Mouse (Mus musculus) intestine, postnatal 0 days (tissue): ENCODE data around the gene Sh3d19. TPM values are rescaled to one million over a fixed set of nuclear protein-coding genes. Genes with fewer than 3 reads are reported as not detected.

ENCODE experiments used
- ATAC-seq: fragments of 200-750 bp; cut with Nextera tagmentation; 2 replicates; pipeline ENCODE4 v1.8.0; 2017; ENCODE audit warnings: mild to moderate bottlenecking, moderate TSS enrichment, moderate library complexity
- H3K27ac ChIP-seq: fragments of 300-500 bp; sonication (generic); 2 replicates; pipeline ENCODE4 v1.5.1; 2014; ENCODE audit warnings: mild to moderate bottlenecking, low read depth, low read length, moderate library complexity
- H3K27me3 ChIP-seq: fragments of 300-500 bp; sonication (generic); replicated peaks from 2 replicates; pipeline ENCODE4 v1.6.1; 2014; ENCODE audit warnings: low read length, mixed read lengths; ENCODE audit not compliant: control insufficient read depth, insufficient read depth
- H3K36me3 ChIP-seq: fragments of 300-500 bp; sonication (generic); 2 replicates; pipeline ENCODE4 v1.6.1; 2014; ENCODE audit warnings: mild to moderate bottlenecking, moderate library complexity; ENCODE audit not compliant: control insufficient read depth, insufficient read depth
- H3K4me1 ChIP-seq: fragments of 300-500 bp; sonication (generic); replicated peaks from 2 replicates; pipeline ENCODE4 v1.6.1; 2014; ENCODE audit warnings: antibody characterized with exemption, low read length, mixed read lengths; ENCODE audit not compliant: control insufficient read depth, insufficient read depth
- H3K4me2 ChIP-seq: fragments of 300-500 bp; sonication (generic); replicated peaks from 2 replicates; pipeline ENCODE4 v1.6.1; 2014; ENCODE audit warnings: low read depth, mild to moderate bottlenecking, moderate library complexity
- H3K4me3 ChIP-seq: fragments of 300-500 bp; sonication (generic); 2 replicates; pipeline ENCODE4 v1.5.1; 2014; ENCODE audit warnings: low read depth, low read length
- H3K9ac ChIP-seq: fragments of 300-500 bp; sonication (generic); 2 replicates; pipeline ENCODE4 v1.6.1; 2014; ENCODE audit warnings: mild to moderate bottlenecking, low read depth, low read length
- H3K9me3 ChIP-seq: fragments of 300-500 bp; sonication (generic); 2 replicates; pipeline ENCODE4 v1.6.1; 2016; ENCODE audit warnings: mixed run types; ENCODE audit not compliant: control insufficient read depth
- CTCF ChIP-seq: sonication (generic); IDR thresholded peaks from 2 replicates; pipeline ENCODE4 v1.5.1; 2016; ENCODE audit warnings: low read depth, mild to moderate bottlenecking, control low read depth, antibody characterized with exemption, moderate library complexity
- WGBS: fragments of 180-500 bp; shearing (Covaris S2); extraction: QIAGEN DNeasy Blood & Tissue Kit; methylation state at CpG from one replicate; pipeline ENCODE4 v1.1.7; 2014; 5-methylcytosine and 5-hydroxymethylcytosine counted together
- polyA plus RNA-seq: library from polyadenylated mRNA; unstranded; fragments of >200 nt; fragmentation: Nextera tagmentation; extraction: Ambion mirVana; gene quantifications from 2 replicates; pipeline ENCODE4 v1.2.1, GENCODE M21; 2015

Sh3d19 gene
- polyA plus RNA-seq, 1 experiment from 2014 or later, result 37.4 TPM

DNA sequence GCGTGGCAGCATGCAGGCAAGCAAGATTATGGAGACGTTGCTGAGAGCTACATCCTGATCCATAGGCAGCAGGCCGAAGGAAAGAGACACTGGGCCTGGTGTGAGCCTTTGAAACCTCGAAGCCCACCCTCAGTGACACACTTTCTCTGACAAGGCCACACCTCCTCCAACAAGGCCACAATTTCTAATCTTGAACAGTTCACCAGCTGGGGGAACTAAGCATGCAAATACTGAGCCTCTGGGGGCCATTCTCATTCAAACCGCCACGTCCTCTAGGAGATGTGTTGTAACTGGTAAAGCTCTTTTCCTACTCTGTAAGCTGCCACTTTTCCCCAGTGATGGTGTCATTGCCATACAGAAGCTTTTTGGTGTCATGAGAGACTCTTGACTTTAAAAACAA, 178.2 kb downstream of the Sh3d19 start:
- no peaks in the 10 kb centered on the region for H3K36me3 ChIP-seq
- no peaks in the 10 kb centered on the region for H3K9me3 ChIP-seq
- no peaks in the 10 kb centered on the region for H3K4me1 ChIP-seq
- no peak for ATAC-seq
- H3K9ac ChIP-seq, result no peak overlapping the region
- 84% methylated on average over 6 of the region's 6 CpGs for WGBS
- no peaks in the 10 kb centered on the region for H3K27me3 ChIP-seq
- no peak overlapping the region for H3K27ac ChIP-seq
- H3K4me3 ChIP-seq, result no peak overlapping the region
- TF ChIP-seq CTCF, result no peak
- no peak overlapping the region for H3K4me2 ChIP-seq

DNA sequence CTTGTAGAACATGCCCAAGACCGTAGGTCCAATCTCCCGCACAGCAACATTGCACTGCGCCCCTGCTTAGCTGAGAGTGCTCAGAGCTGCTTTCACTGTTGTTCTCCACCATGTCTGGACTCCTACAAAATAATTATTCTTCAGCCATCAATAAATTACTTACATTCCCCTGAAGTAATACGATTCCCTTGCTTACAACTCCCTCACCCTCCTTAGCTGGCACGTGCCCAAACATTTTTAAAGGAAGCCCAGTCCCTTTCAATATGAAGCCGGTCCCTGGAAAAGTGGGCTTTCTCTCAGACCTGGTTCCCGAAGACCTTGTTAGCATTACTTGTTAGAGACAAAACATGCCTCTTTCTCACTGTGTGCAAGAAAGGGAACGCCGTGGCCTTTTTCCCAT, 178.6 kb downstream of the Sh3d19 start:
- no peak overlapping the region for H3K9ac ChIP-seq
- no peaks in the 10 kb centered on the region for H3K4me1 ChIP-seq
- 74% methylated on average over 9 of the region's 9 CpGs for WGBS

DNA sequence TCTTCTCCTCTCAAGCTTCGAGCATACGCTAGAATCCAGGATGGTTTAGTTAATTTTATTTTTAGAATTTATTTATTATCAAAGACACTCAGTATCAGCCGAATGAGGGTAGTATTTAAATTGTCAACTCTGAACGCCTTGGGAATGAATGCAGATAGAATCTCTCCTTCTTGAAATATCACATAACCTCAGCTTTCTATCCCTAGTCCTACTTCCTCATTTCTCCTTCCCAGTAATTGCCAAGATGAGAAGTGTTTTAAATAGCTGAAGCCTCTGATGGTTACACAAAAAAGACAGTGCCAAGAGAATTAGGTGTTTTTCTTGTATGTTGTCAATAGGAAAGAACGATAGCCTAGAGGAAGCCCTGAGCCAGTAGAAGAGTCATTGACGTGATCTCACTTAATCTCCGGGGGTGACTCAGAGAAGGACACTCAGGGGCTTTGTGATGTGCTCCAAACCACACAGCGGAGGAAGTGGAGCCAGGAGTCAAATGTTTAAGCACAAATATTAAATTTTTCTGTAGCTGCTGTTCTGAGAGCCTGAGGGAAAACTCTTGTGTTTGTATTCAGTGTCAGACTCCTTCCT, 198.0 kb downstream of the Sh3d19 start:
- WGBS, result 76% methylated on average over 8 of the region's 8 CpGs
- no peaks in the 10 kb centered on the region for H3K4me1 ChIP-seq

More for the DNA sequence above, 178.6 kb downstream of the Sh3d19 start:
- Histone ChIP-seq H3K4me2 (no peak overlapping the region), H3K36me3 (no peaks in the 10 kb centered on the region), H3K9me3 (no peaks in the 10 kb centered on the region), H3K27ac (no peak overlapping the region), H3K4me3 (no peak overlapping the region), H3K27me3 (no peaks in the 10 kb centered on the region)
- no peak for TF ChIP-seq CTCF
- ATAC-seq, result no peak

DNA sequence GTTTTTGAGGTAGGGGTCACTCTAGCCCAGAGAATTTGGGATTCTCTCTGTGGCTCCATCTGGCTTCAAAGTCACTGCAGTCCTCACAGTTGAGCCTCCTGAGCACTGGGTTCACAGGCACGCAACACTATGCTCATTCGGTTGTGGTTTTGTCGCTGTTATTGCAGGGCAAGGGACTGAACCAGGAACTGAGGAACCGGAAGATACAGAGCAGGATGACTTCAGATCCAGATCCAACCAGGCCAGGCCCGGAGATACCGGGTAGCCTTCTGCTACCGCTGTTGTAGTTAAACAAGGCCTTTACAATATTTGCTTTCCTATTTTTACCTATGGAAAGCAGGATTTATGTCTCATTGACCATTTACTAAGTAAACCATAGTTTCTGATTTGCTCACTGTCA, 208.8 kb downstream of the Sh3d19 start:
- Histone ChIP-seq H3K36me3 (no peaks in the 10 kb centered on the region), H3K4me2 (no peak overlapping the region), H3K9me3 (no peaks in the 10 kb centered on the region), H3K4me3 (no peak overlapping the region), H3K27me3 (no peaks in the 10 kb centered on the region), H3K4me1 (no peaks in the 10 kb centered on the region), H3K9ac (no peak overlapping the region), H3K27ac (no peak overlapping the region)
- 63% methylated on average over 7 of the region's 7 CpGs for WGBS
- TF ChIP-seq CTCF, result no peak
- ATAC-seq, result 0 out of 2 replicates have a peak, but pooled peaks have one; percentile 19

More for the DNA sequence above, 198.0 kb downstream of the Sh3d19 start:
- H3K4me3 ChIP-seq, result no peak overlapping the region
- no peak for TF ChIP-seq CTCF
- H3K27ac ChIP-seq, result no peak overlapping the region
- ATAC-seq, result no peak
- no peaks in the 10 kb centered on the region for H3K27me3 ChIP-seq
- H3K9ac ChIP-seq, result no peak overlapping the region
- H3K4me2 ChIP-seq, result no peak overlapping the region
- H3K36me3 ChIP-seq, result no peaks in the 10 kb centered on the region
- no peaks in the 10 kb centered on the region for H3K9me3 ChIP-seq

Other genes starting within 250 kb of the Sh3d19 start
- gene Fam160a1, start 153.8 kb upstream of the Sh3d19 start, polyA plus RNA-seq, result 2.3 and 2.6 TPM in 2 replicates
- 2.6 and 3.3 TPM in 2 replicates for gene Glt28d2, start 83.6 kb upstream of the Sh3d19 start, polyA plus RNA-seq
- gene Gm37240, start 83.6 kb upstream of the Sh3d19 start, polyA plus RNA-seq, result 3.3 and 4.5 TPM in 2 replicates
- gene Prss48, start 31.4 kb downstream of the Sh3d19 start, polyA plus RNA-seq, result 0.12 TPM in 1 of 2 replicates, not detected in the other
- gene Rps3a1, start 171.6 kb downstream of the Sh3d19 start, polyA plus RNA-seq, result 788 and 816 TPM in 2 replicates